Mouse (Mus musculus) layer of hippocampus, adult 6 months (tissue): ENCODE measurements around the gene Derl3. TPM values are rescaled to one million over a fixed set of nuclear protein-coding genes. Genes with fewer than 3 reads are reported as not detected.

ENCODE experiments used
- long read RNA-seq, 2 experiments: library from polyadenylated mRNA; unstranded; transcript quantifications; one replicate each; pipeline ENCODE4 v2.0.0; 2019 to 2020
- polyA plus RNA-seq: library from polyadenylated mRNA; unstranded; fragments of <200 nt; fragmentation: Nextera tagmentation; gene quantifications from 2 replicates; pipeline ENCODE4 v1.2.3, GENCODE M21; 2021

Gene Derl3
- 2.1 and 2.3 TPM in 2 replicates for polyA plus RNA-seq
- long read RNA-seq, experiment 1, partial matches to known transcripts, result 0 of 1 reads
- long read RNA-seq, experiment 1, other reads (novel, unspliced or antisense), result 0 of 1 reads
- long read RNA-seq, experiment 2, partial matches to known transcripts, result 0 of 1 reads
- long read RNA-seq, experiment 2, other reads (novel, unspliced or antisense), result 0 of 1 reads

GRCm38 (mm10) chr10:75893089-75893750 is at the start of gene Derl3:
Derl3 (plus strand) TSS chr10:75893413.

GRCm38 (mm10) chr10:75859786-75860470 is 33.3 kb upstream of the Derl3 start, which contains the start of gene Mif:
Mif (minus strand) TSS chr10:75860240.

GRCm38 (mm10) chr10:75921026-75921725 is 28.0 kb downstream of the Derl3 start, which contains the start of gene Smarcb1:
Smarcb1 (minus strand) TSS chr10:75921617.

GRCm38 (mm10) chr10:75932891-75933290 is 39.7 kb downstream of the Derl3 start, which contains the start of gene Chchd10:
Chchd10 (plus strand) TSS chr10:75933130.

GRCm38 (mm10) chr10:75935680-75936541 is 42.7 kb downstream of the Derl3 start, which contains the start of gene Mmp11:
Mmp11 (minus strand) TSS chr10:75936496.

GRCm38 (mm10) chr10:75940520-75940919 is 47.3 kb downstream of the Derl3 start, which contains the start of gene Gm867:
Gm867 (minus strand) TSS chr10:75940672.

GRCm38 (mm10) chr10:75942736-75943477 is 49.7 kb downstream of the Derl3 start, which contains the start of gene Vpreb3:
Vpreb3 (plus strand) TSS chr10:75943057.

Other genes with a start within 250 kb of the Derl3 start
- gene Susd2, start 249.4 kb upstream of the Derl3 start, polyA plus RNA-seq, result 0.92 and 1.4 TPM in 2 replicates
- gene Cabin1, start 129.1 kb upstream of the Derl3 start, polyA plus RNA-seq, result 15.1 and 22.2 TPM in 2 replicates
- 194 and 202 TPM in 2 replicates for gene Ddt, start 120.0 kb upstream of the Derl3 start, polyA plus RNA-seq
- not detected in 2 replicates for gene Gm20441, start 112.5 kb upstream of the Derl3 start, polyA plus RNA-seq
- gene Gstt3, start 112.0 kb upstream of the Derl3 start, polyA plus RNA-seq, result 8.2 and 13.6 TPM in 2 replicates
- gene Gstt1, start 94.8 kb upstream of the Derl3 start, polyA plus RNA-seq, result 38.2 and 46.0 TPM in 2 replicates
- not detected in 2 replicates for gene Gstt4, start 70.9 kb upstream of the Derl3 start, polyA plus RNA-seq
- gene Gstt2, start 56.0 kb upstream of the Derl3 start, polyA plus RNA-seq, result 5.4 and 8.1 TPM in 2 replicates
- 1,436 and 1,590 TPM in 2 replicates for gene Mif, start 33.2 kb upstream of the Derl3 start, polyA plus RNA-seq
- 110 and 116 TPM in 2 replicates for gene Smarcb1, start 28.2 kb downstream of the Derl3 start, polyA plus RNA-seq
- gene Chchd10, start 39.7 kb downstream of the Derl3 start, polyA plus RNA-seq, result 1,305 and 1,353 TPM in 2 replicates
- 1.3 and 1.4 TPM in 2 replicates for gene Mmp11, start 43.1 kb downstream of the Derl3 start, polyA plus RNA-seq
- gene Gm867, start 47.3 kb downstream of the Derl3 start, polyA plus RNA-seq, result 0.13 and 0.26 TPM in 2 replicates
- gene Vpreb3, start 49.6 kb downstream of the Derl3 start, polyA plus RNA-seq, result 0.26 TPM in 1 of 2 replicates, not detected in the other
- not detected in 2 replicates for gene Gm5134, start 61.1 kb downstream of the Derl3 start, polyA plus RNA-seq
- 3.1 and 4.4 TPM in 2 replicates for gene Zfp280b, start 139.2 kb downstream of the Derl3 start, polyA plus RNA-seq
- not detected in 2 replicates for gene Slc5a4b, start 217.5 kb downstream of the Derl3 start, polyA plus RNA-seq